Mouse (Mus musculus) hindbrain, embryonic 13.5 days (tissue): Measurements from ENCODE around the gene Gps1. TPM values are rescaled to one million over a fixed set of nuclear protein-coding genes. Genes with fewer than 3 reads are reported as not detected.
A peak's percentile ranks its signal among the peaks of the same experiment; 100 is the strongest.
"Not testable (repeated sequence)": the region's sequence is repeated elsewhere in the genome, so short reads cannot be mapped to it uniquely, and the experiment has no call there.

Experiments
- ATAC-seq: fragments of 200-750 bp; cut with Nextera tagmentation; 2 replicates; pipeline ENCODE4 v1.8.0; 2017; ENCODE audit warnings: moderate TSS enrichment; ENCODE audit not compliant: low FRiP score
- H3K27ac ChIP-seq: fragments of 300-500 bp; sonication (generic); 2 replicates; pipeline ENCODE4 v1.5.1; 2015; ENCODE audit warnings: inconsistent platforms, mild to moderate bottlenecking, moderate library complexity
- H3K27me3 ChIP-seq: fragments of 300-500 bp; sonication (generic); 2 replicates; pipeline ENCODE4 v1.6.1; 2015; ENCODE audit warnings: mild to moderate bottlenecking, inconsistent platforms
- H3K36me3 ChIP-seq: fragments of 300-500 bp; sonication (generic); 2 replicates; pipeline ENCODE4 v1.6.1; 2015; ENCODE audit warnings: mild to moderate bottlenecking, inconsistent platforms
- H3K4me1 ChIP-seq: fragments of 300-500 bp; sonication (generic); replicated peaks from 2 replicates; pipeline ENCODE4 v1.6.1; 2015; ENCODE audit warnings: inconsistent platforms
- H3K4me2 ChIP-seq: fragments of 300-500 bp; sonication (generic); 2 replicates; pipeline ENCODE4 v1.6.1; 2015; ENCODE audit warnings: inconsistent platforms, mild to moderate bottlenecking, moderate library complexity
- H3K4me3 ChIP-seq: fragments of 300-500 bp; sonication (generic); 2 replicates; pipeline ENCODE4 v1.5.1; 2015; ENCODE audit warnings: mild to moderate bottlenecking, inconsistent platforms
- H3K9ac ChIP-seq: fragments of 300-500 bp; sonication (generic); 2 replicates; pipeline ENCODE4 v1.6.1; 2015; ENCODE audit warnings: mild to moderate bottlenecking, inconsistent platforms
- H3K9me3 ChIP-seq: fragments of 300-500 bp; sonication (generic); 2 replicates; pipeline ENCODE4 v1.6.1; 2016; ENCODE audit warnings: inconsistent platforms
- WGBS: fragments of 180-500 bp; shearing (Covaris S2); methylation state at CpG from one replicate; pipeline ENCODE4 v1.1.7; 2015; 5-methylcytosine and 5-hydroxymethylcytosine counted together
- polyA plus RNA-seq: library from polyadenylated mRNA; unstranded; fragments of >200 nt; fragmentation: Nextera tagmentation; extraction: Ambion mirVana; gene quantifications from 2 replicates; pipeline ENCODE4 v1.2.1, GENCODE M21; 2015

The Gps1 gene
- polyA plus RNA-seq, 1 experiment from 2014 or later: 265 TPM

GRCm38 (mm10) chr11:120767023-120767422 lies 17.0 kb upstream of the Gps1 start:
- H3K36me3 ChIP-seq, H3K4me3 ChIP-seq, H3K9ac ChIP-seq, H3K4me1 ChIP-seq, ATAC-seq, H3K4me2 ChIP-seq, H3K9me3 ChIP-seq, H3K27ac ChIP-seq: not testable (repeated sequence)
- WGBS: 76% methylated on average over 4 of the region's 7 CpGs
- H3K27me3 ChIP-seq: peaks cover 13% of the 10 kb centered on the region

DNA sequence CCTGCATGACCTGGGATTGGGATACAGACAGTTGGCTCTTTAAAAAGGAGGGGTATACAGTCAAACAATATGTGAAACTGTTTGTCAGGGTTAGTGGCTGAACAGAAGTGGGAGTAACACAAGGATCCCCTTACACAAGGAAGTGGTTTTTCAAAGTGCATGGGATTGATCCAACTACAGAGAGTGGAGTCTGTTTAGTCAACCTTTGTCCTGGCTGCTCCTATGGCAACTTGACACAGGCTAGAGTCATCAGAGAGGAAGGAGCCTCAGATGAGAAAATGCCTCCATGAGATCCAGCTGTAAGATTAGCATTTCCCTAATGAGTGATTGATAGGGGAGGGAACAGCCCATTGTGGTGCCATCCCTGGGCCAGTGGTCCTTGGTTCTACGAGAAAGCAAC lies 15.9 kb upstream of the Gps1 start:
- H3K27ac ChIP-seq: no peak overlapping the region
- no peak overlapping the region for H3K4me2 ChIP-seq
- no peaks in the 10 kb centered on the region for H3K36me3 ChIP-seq
- 0 out of 2 replicates have a peak, but pooled peaks cover 7% of the 10 kb centered on the region for H3K27me3 ChIP-seq
- no peaks in the 10 kb centered on the region for H3K4me1 ChIP-seq
- 39% methylated on average over 1 of the region's 1 CpGs for WGBS
- H3K9ac ChIP-seq: no peak overlapping the region
- no peaks in the 10 kb centered on the region for H3K9me3 ChIP-seq
- no peak overlapping the region for H3K4me3 ChIP-seq
- no peak for ATAC-seq

DNA sequence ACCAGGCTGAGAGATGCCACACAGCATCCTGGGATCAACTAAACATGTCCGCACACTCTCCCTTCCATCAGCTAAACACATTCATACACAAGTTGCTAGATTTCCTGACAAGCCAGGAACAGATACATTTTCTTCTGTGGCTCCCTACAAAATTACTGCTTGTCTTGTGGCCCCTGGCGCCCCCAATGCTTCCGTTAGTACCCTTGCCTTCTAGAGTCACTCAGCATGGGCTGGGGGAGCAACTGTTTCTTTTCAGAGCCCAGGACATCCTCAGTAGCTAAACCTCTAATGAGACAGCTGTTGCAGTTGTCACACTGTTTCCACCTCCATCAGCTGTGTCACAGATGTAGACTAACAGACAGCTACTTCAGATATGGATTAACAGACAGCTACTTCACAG lies 11.3 kb upstream of the Gps1 start:
- WGBS: 86% methylated on average over 3 of the region's 3 CpGs
- no peaks in the 10 kb centered on the region for H3K36me3 ChIP-seq
- no peaks in the 10 kb centered on the region for H3K27me3 ChIP-seq
- no peaks in the 10 kb centered on the region for H3K9me3 ChIP-seq
- H3K4me1 ChIP-seq: peaks cover 15% of the 10 kb centered on the region
- no peak for ATAC-seq
- no peak overlapping the region for H3K27ac ChIP-seq
- no peak overlapping the region for H3K4me2 ChIP-seq
- H3K4me3 ChIP-seq: no peak overlapping the region
- H3K9ac ChIP-seq: 0 out of 2 replicates have a peak overlapping the region, but pooled peaks have one; percentile 13

DNA sequence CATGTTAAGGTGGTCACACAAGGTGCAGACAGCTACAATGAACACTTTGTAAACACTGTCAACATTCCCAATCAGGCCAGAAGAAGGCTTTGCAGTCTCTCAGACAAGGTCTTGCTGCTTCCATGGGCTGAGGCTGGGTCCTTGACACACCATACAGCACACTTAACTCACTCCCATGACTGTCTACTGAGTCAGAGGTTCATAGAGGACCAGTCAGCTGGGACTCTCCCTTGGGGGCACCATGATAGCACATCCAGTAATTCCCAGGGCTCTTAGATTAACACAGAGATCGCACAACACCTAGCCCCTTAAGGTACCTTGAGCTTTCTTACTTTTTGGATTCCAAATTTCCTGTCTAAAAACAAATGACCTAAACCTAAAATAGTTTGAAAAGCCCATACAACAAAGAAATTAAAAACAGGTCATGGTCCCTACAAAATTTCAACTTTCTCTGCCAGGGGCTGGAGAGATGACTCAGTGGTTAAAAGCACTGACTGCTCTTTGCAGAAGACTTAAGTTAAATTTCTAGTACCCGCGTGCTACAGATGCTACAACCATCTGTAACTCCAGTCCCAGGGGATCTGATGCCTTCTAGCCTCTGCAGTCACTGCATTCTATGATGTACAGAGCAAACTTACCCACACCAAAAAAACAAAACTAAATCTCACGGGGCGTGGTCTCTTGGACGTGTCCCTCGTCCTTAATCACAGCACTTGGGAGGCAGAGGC lies 10.4 kb upstream of the Gps1 start:
- H3K9ac ChIP-seq: no peak overlapping the region
- peaks cover 15% of the 10 kb centered on the region for H3K4me1 ChIP-seq
- H3K4me3 ChIP-seq: no peak overlapping the region
- H3K27me3 ChIP-seq: no peaks in the 10 kb centered on the region
- H3K36me3 ChIP-seq: no peaks in the 10 kb centered on the region
- ATAC-seq: no peak
- no peaks in the 10 kb centered on the region for H3K9me3 ChIP-seq
- H3K4me2 ChIP-seq: no peak overlapping the region
- no peak overlapping the region for H3K27ac ChIP-seq
- 85% methylated on average over 7 of the region's 7 CpGs for WGBS

DNA sequence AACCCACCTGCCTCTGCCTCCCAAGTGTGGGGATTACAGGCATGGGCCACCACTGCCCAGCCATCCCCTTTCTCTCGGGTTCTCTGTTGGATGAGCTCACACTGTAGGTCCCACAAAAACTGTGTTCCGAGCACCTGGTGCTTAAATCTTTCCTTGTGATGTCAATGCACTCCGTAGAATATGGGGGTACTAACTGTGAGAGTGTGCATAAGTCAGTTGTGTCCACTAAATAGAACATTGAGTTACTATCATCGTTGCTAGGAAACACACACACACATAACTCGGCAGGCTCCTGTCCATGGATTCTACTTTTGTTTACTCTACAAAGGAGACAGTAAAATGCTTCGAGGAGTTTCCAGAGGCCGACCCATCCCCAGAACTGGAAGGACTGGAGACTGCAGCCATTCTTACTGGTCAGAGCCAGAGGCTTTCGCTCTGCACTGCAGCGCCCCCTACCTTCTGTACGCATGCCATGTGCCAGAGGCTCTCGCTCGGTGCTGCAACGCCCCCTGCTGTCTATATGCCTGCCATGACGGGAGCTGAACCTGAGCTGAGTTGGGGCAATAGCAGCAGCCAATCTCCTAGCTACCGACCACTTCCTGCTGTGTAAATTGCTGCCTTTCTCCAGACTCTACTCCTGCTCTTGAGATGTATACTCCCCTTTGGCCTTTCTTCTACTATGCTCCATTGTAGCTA lies 8.2 kb upstream of the Gps1 start:
- Histone ChIP-seq H3K4me2 (no peak overlapping the region), H3K9me3 (no peaks in the 10 kb centered on the region), H3K36me3 (peaks cover 17% of the 10 kb centered on the region), H3K9ac (no peak overlapping the region), H3K4me1 (peaks cover 15% of the 10 kb centered on the region), H3K27me3 (no peaks in the 10 kb centered on the region), H3K4me3 (no peak overlapping the region), H3K27ac (no peak overlapping the region)
- ATAC-seq: peak; percentile 85
- 25% methylated on average over 15 of the region's 15 CpGs for WGBS

- Histone ChIP-seq H3K9me3 (no peaks in the 10 kb centered on the region), H3K27me3 (no peaks in the 10 kb centered on the region), H3K4me1 (peaks cover 15% of the 10 kb centered on the region), H3K27ac (no peak overlapping the region), H3K36me3 (peaks cover 26% of the 10 kb centered on the region), H3K9ac (peak overlapping the region; percentile 24; the same call in 1 of the 2 replicates), H3K4me2 (no peak overlapping the region), H3K4me3 (no peak overlapping the region)
- WGBS: 32% methylated on average over 6 of the region's 6 CpGs
- ATAC-seq: no peak
Observed at GRCm38 (mm10) chr11:120777123-120777522, 6.9 kb upstream of the Gps1 start.

GRCm38 (mm10) chr11:120779876-120780275 lies 4.2 kb upstream of the Gps1 start:
- WGBS: 82% methylated on average over 1 of the region's 1 CpGs
- Histone ChIP-seq H3K36me3 (peaks cover 34% of the 10 kb centered on the region), H3K4me2 (no peak overlapping the region), H3K9ac (no peak overlapping the region), H3K27ac (no peak overlapping the region), H3K27me3 (no peaks in the 10 kb centered on the region), H3K9me3 (no peaks in the 10 kb centered on the region), H3K4me1 (peaks cover 31% of the 10 kb centered on the region), H3K4me3 (no peak overlapping the region)
- no peak for ATAC-seq

GRCm38 (mm10) chr11:120781361-120781760 lies 2.7 kb upstream of the Gps1 start:
- WGBS: 96% methylated on average over 6 of the region's 6 CpGs
- H3K27ac ChIP-seq, H3K4me3 ChIP-seq, H3K9me3 ChIP-seq, H3K9ac ChIP-seq, H3K27me3 ChIP-seq, ATAC-seq, H3K4me2 ChIP-seq: not testable (repeated sequence)
- Histone ChIP-seq H3K4me1 (peaks cover 37% of the 10 kb centered on the region), H3K36me3 (peaks cover 41% of the 10 kb centered on the region)

GRCm38 (mm10) chr11:120783426-120784063 lies 527 bp upstream of the Gps1 start:
- H3K27ac ChIP-seq: peak overlapping the region; percentile 87
- peaks cover 29% of the 10 kb centered on the region for H3K4me1 ChIP-seq
- peak; percentile 27 for ATAC-seq
- no peaks in the 10 kb centered on the region for H3K27me3 ChIP-seq
- H3K9me3 ChIP-seq: no peaks in the 10 kb centered on the region
- WGBS: 2% methylated on average over 42 of the region's 42 CpGs
- H3K4me2 ChIP-seq: peak overlapping the region; percentile 100
- H3K4me3 ChIP-seq: peak overlapping the region; percentile 97
- peak overlapping the region; percentile 96 for H3K9ac ChIP-seq
- H3K36me3 ChIP-seq: peaks cover 63% of the 10 kb centered on the region

GRCm38 (mm10) chr11:120785145-120785544 lies 1.1 kb downstream of the Gps1 start:
- H3K27ac ChIP-seq: peak overlapping the region; percentile 87; the same call in 1 of the 2 replicates
- H3K9me3 ChIP-seq: no peaks in the 10 kb centered on the region
- H3K4me3 ChIP-seq: peak overlapping the region; percentile 97
- peaks cover 29% of the 10 kb centered on the region for H3K4me1 ChIP-seq
- peaks cover 67% of the 10 kb centered on the region for H3K36me3 ChIP-seq
- 39% methylated on average over 9 of the region's 9 CpGs for WGBS
- no peaks in the 10 kb centered on the region for H3K27me3 ChIP-seq
- ATAC-seq: no peak
- peak overlapping the region; percentile 100 for H3K4me2 ChIP-seq
- peak overlapping the region; percentile 96 for H3K9ac ChIP-seq

DNA sequence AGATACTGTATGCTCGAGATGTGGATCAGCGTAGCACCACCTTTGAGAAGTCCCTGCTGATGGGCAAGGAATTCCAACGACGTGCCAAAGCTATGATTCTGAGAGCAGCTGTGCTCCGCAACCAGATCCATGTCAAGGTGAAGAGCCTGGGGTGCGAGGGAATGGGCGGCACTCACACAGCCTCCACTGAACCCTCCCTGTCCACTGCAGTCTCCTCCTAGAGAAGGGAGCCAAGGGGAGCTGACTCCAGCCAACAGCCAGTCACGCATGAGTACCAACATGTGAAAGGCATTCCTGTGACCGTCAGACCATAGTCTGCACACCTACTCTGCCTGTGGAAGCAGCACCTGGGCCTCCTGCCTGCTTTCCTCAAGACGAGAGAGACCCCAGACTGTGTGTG lies 4.4 kb downstream of the Gps1 start:
- H3K9ac ChIP-seq, H3K4me3 ChIP-seq, ATAC-seq, H3K27me3 ChIP-seq, H3K27ac ChIP-seq, H3K9me3 ChIP-seq, H3K4me2 ChIP-seq: not testable (repeated sequence)
- H3K36me3 ChIP-seq: peaks cover 76% of the 10 kb centered on the region
- 92% methylated on average over 9 of the region's 10 CpGs for WGBS
- peaks cover 17% of the 10 kb centered on the region for H3K4me1 ChIP-seq

DNA sequence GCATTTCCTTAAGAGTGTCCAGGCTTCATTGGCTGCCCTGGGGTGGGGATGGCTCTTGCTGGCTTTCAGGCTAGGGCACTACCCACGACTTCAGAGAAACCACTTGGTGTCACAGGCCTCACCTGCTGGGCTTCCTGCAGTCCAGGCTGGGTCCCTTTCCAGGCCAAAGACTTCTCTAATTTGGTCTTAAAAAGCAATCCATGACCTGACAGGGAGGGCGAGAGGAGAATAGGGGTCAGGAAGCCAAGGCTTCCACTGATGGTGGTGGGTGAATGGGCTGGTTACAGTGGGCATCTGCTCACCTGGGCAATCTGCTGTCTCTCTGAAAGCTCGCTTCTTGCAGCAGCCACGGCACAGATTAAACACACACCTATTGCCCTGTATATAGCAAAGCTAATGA lies 5.3 kb downstream of the Gps1 start:
- Histone ChIP-seq H3K27me3 (no peaks in the 10 kb centered on the region), H3K9me3 (no peaks in the 10 kb centered on the region), H3K9ac (no peak overlapping the region), H3K4me1 (peaks cover 16% of the 10 kb centered on the region), H3K27ac (no peak overlapping the region), H3K4me2 (no peak overlapping the region), H3K4me3 (no peak overlapping the region), H3K36me3 (peaks cover 84% of the 10 kb centered on the region)
- no peak for ATAC-seq
- 92% methylated on average over 4 of the region's 4 CpGs for WGBS
